Mouse (Mus musculus) CD4-positive, CD25-positive, alpha-beta regulatory T cell, adult 2 months (primary cell): ENCODE measurements around the gene Osgin1.

Source experiments
- DNase-seq: peaks from one replicate; pipeline ENCODE4 v3.0.0-alpha.2; 2012; ENCODE audit warnings: low read depth, low spot score

The Osgin1 gene

GRCm38 (mm10) chr8:119433582-119434174, at the start of gene Osgin1:
TSS of gene Osgin1 (plus strand) at chr8:119434124.
- DNase-seq, result no peak

DNA sequence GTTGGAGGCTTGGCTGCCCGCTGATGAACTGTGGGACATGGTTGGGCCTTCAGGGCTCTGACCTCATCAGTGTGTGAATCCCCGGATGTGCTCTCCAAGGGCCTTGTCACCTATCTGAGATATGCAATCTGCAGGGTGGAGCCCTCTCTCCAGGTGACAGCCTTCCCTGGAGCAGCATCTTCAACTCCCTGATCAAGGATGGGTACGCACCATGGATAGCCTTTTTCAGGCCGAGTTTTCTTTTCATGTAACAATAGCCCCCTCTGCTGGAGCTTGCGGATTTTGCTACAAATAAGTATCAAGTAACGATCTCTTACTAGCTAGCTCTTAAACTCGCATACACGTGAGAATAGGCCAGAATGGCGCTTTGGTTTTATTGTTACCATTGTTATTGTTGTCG, 49.4 kb upstream of the Osgin1 start:
- peak; percentile 80 for DNase-seq

- DNase-seq, result no peak
Measured at GRCm38 (mm10) chr8:119385854-119386253, 48.1 kb upstream of the Osgin1 start.

- DNase-seq, result no peak
Measured at GRCm38 (mm10) chr8:119386988-119387387, 46.9 kb upstream of the Osgin1 start.

- DNase-seq, result no peak
Measured at GRCm38 (mm10) chr8:119394097-119394496, 39.8 kb upstream of the Osgin1 start.

GRCm38 (mm10) chr8:119394524-119395026, 39.3 kb upstream of the Osgin1 start, which contains the start of gene Mlycd:
TSS of gene Mlycd (plus strand) at chr8:119394878.
- DNase-seq, result peak; percentile 85

DNA sequence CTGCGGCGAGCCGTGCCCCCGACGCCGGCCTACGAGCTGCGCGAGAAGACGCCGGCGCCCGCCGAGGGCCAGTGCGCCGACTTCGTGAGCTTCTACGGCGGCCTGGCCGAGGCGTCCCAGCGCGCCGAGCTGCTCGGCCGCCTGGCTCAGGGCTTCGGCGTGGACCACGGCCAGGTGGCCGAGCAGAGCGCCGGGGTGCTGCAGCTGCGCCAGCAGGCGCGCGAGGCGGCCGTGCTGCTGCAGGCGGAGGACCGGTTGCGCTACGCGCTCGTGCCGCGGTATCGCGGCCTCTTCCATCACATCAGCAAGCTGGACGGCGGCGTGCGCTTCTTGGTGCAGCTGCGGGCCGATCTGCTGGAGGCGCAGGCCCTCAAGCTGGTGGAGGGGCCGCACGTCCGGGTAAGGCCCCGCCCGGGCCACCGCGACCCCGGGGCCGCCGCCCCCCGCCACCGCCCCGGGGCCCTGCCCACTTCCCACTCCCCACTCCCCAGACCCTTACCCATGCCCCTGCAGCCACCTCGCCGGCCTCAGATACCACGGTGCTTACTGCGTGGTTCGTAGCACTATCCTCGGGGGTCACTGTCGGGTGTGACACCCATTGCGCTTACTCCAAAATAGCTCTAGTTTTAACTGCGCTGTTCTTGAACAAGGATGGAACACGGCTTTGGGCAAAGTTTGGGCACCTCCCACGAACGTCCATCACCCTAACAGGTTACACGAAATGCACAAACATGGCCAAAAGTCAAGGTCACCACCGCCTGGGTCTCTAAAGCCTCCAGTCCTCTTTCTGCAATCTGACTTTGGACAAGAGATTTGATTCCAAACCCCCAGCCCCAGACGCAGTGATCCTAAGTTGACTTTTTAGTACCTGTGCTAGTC, 38.6 kb upstream of the Osgin1 start:
- peak; percentile 52 for DNase-seq

DNA sequence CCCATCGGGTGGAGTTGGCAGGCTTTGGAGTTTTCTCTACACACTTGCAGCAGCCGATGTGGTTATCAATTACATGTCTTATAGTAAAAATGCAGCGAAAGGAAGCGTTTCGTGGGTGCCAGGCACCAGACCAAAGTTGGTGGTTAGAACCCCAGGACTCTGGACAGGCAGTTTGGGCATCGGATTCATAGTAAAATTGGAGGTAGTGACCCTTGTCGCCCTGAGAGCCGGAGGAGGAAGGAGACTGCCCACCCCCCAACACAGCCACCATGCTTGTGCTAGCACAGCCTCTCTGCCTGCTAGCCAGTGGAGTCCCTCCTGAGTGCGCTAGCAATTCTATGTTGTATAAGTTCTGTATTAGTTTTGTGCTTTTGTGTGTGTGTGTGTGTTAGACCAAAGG, 35.4 kb upstream of the Osgin1 start:
- no peak for DNase-seq

GRCm38 (mm10) chr8:119399255-119399654, 34.7 kb upstream of the Osgin1 start:
- no peak for DNase-seq

DNA sequence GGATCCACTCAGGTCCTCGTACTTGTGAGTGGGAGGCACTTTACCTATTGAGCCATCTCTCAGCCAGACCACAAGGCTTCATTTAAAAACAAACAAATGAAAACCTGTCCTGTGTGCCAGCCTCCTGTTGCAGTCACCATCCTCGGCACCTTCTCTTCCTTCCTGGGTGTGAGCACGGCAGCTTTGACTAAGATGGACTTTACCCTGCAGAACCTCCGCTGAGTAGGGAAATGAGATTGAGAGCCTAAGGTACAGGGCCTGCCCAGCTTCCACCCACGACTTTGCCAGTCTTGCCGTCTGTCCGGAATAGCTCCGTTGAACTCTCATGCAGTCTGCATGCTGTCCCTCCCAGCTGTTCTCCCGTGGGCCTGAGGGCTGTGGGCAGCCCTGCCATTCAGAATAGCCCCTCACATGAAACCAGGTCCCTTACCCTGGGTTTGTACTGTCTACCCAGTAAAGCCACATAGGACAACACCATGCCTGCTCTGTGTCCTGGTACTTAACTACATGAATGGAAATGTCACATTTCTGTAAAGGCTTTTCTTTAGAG, 33.7 kb upstream of the Osgin1 start:
- DNase-seq, result no peak

GRCm38 (mm10) chr8:119400904-119401303, 33.0 kb upstream of the Osgin1 start:
- no peak for DNase-seq

DNA sequence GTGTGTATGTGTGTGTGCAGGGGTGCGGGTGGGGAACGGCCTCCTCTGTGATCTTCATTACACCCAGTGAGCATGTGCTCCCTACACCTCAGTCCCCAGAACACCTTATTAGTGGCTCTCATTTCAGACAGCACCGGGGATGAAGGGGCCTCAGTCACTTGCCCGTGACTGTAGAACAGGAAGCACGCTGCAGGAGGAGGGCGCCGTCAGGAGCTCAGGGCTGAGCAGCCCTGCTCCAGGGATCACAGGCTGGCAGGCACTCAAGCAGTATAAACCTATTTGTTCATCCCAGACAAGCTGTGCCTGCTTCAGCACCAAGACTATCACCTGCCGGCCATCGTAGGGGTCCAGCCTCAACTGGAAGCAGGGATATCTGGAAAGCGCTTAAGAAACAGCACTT, 30.0 kb upstream of the Osgin1 start:
- DNase-seq, result no peak

- DNase-seq, result no peak
Measured at GRCm38 (mm10) chr8:119404648-119405047, 29.3 kb upstream of the Osgin1 start.

DNA sequence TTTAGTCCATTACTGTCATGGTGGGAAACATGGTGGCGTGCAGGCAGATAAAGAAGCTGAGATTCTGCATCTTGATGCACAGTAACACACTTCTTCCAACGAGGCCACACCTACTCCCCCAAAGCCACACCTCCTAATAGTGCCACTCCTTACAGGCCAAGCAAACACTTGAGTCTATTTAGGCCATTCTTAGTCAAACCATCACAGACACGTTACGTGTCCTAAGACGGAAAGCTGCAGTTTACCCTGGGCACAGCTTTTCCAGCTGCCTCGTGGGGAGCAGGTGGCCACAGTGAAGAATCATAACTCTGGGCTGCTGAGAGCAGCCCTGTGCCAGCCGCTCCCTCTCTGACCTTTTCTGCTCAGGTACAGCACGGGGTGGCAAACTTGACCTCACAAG, 25.6 kb upstream of the Osgin1 start:
- no peak for DNase-seq

DNA sequence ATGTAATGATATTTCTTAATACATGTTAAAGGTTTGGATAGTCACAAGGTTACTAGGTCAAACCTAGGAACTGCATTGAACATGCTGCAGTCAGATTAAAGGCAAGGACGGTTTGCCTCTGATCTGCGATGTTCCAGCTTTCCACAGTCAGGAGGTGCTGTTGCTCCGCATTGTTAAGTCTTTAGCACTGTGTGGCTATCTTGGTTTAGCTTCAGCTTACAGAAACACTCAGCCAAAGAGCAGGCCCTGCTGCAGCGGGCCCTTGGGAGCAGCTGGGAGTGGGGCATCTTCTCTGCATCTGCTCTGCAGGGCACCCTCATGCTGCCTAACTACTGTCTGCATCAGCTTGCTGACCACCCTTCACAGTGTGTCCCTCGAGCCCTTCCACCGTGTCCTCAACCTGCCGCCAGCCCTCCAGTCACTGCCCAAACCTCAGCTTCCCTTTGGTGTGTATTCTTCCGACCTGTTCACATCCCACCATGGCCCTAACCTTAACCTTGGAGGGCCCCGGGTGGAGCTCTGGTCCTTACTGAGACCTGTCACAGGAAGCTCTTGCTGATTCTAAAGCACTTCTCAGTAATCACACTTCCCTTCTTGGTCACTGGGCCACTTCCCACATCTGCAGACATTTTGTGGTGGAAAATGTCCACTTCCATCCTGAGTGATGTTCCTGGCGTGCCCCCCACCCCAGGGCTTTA, 21.7 kb upstream of the Osgin1 start:
- peak; percentile 44 for DNase-seq

GRCm38 (mm10) chr8:119412735-119413498, 21.0 kb upstream of the Osgin1 start:
- peak; percentile 91 for DNase-seq

GRCm38 (mm10) chr8:119413605-119414004, 20.3 kb upstream of the Osgin1 start:
- DNase-seq, result no peak

GRCm38 (mm10) chr8:119420318-119420717, 13.6 kb upstream of the Osgin1 start:
- DNase-seq, result no peak

GRCm38 (mm10) chr8:119421603-119422122, 12.3 kb upstream of the Osgin1 start:
- no peak for DNase-seq

- peak; percentile 38 for DNase-seq
Measured at GRCm38 (mm10) chr8:119422123-119422711, 11.7 kb upstream of the Osgin1 start.
